Mouse (Mus musculus) erythroblast, embryonic 14.5 days (primary cell): Measurements from ENCODE around the gene Nt5dc2. TPM values are rescaled to one million over a fixed set of nuclear protein-coding genes. Genes with fewer than 3 reads are reported as not detected.

Experiments
- H3K27me3 ChIP-seq: 2 replicates; pipeline ENCODE4 v1.6.1; 2012; ENCODE audit warnings: inconsistent platforms; ENCODE audit not compliant: control insufficient read depth
- H3K36me3 ChIP-seq: 2 replicates; pipeline ENCODE4 v1.6.1; 2012; ENCODE audit warnings: mild to moderate bottlenecking, inconsistent platforms; ENCODE audit not compliant: control insufficient read depth
- H3K4me1 ChIP-seq: 2 replicates; pipeline ENCODE4 v1.6.1; 2012; ENCODE audit warnings: inconsistent platforms; ENCODE audit not compliant: control insufficient read depth
- H3K4me3 ChIP-seq: replicated peaks from 2 replicates; pipeline ENCODE3; 2012; ENCODE audit warnings: moderate library complexity, mild to moderate bottlenecking, inconsistent platforms
- H3K9me3 ChIP-seq: 2 replicates; pipeline ENCODE4 v1.6.1; 2012; ENCODE audit warnings: low read length, inconsistent platforms, mixed read lengths; ENCODE audit not compliant: control insufficient read depth
- GATA1 ChIP-seq: IDR thresholded peaks from 2 replicates; pipeline ENCODE4 v1.6.1; 2012; ENCODE audit warnings: low read length, inconsistent platforms, mixed read lengths
- TAL1 ChIP-seq: IDR thresholded peaks from 3 replicates; pipeline ENCODE4 v1.6.1; 2012; ENCODE audit warnings: low read length, inconsistent platforms, mixed read lengths
- polyA plus RNA-seq: library from polyadenylated mRNA; stranded (reverse); fragments of >175 nt; gene quantifications from 2 replicates; pipeline ENCODE4 v1.2.3, GENCODE M21; 2012

The Nt5dc2 gene
- polyA plus RNA-seq, 1 experiment, result 16.8 TPM

DNA sequence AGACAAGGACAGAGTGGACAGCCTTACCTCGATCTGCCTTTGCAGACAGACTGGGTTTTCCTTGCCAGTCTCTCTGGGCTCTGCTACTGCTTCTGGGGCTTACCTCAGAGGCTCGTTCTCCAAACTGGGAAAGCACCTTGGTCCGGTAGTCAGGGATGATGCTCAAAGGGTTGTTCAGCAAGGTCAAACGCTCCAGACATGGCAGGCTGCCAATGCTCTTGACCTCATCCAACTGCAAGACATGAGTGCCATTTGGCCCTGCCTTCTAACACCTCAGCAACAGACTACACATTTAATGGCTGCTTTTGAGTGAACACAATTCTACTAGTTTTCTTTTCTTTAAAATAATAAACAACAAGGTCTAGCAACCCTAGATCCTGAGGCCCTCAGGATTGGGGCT lies 55.8 kb downstream of the Nt5dc2 start:
- Histone ChIP-seq H3K4me3 (no peak overlapping the region), H3K27me3 (no peaks in the 10 kb centered on the region), H3K36me3 (peaks cover 100% of the 10 kb centered on the region), H3K4me1 (no peaks in the 10 kb centered on the region; the same call in 1 of the 2 replicates), H3K9me3 (no peaks in the 10 kb centered on the region)
- TF ChIP-seq GATA1 (no peak), TAL1 (no peak)

Other genes starting within 250 kb of the Nt5dc2 start
- 0.02 TPM in 1 of 2 replicates, not detected in the other for gene Itih4, start 244.6 kb upstream of the Nt5dc2 start, polyA plus RNA-seq
- 0.02 TPM in 1 of 2 replicates, not detected in the other for gene Itih3, start 207.3 kb upstream of the Nt5dc2 start, polyA plus RNA-seq
- not detected in 2 replicates for gene Itih1, start 187.8 kb upstream of the Nt5dc2 start, polyA plus RNA-seq
- gene Nek4, start 179.7 kb upstream of the Nt5dc2 start, polyA plus RNA-seq, result 0.05 and 0.07 TPM in 2 replicates
- gene Glt8d1, start 129.7 kb upstream of the Nt5dc2 start, polyA plus RNA-seq, result 0.10 and 0.19 TPM in 2 replicates
- 5.2 and 5.8 TPM in 2 replicates for gene Spcs1, start 129.4 kb upstream of the Nt5dc2 start, polyA plus RNA-seq
- 1.2 and 1.6 TPM in 2 replicates for gene Pbrm1, start 111.9 kb upstream of the Nt5dc2 start, polyA plus RNA-seq
- gene Gnl3, start 111.9 kb upstream of the Nt5dc2 start, polyA plus RNA-seq, result 0.74 and 1.2 TPM in 2 replicates
- 9.0 and 10.3 TPM in 2 replicates for gene Smim4, start 2.1 kb upstream of the Nt5dc2 start, polyA plus RNA-seq
- gene Stab1, start 37.6 kb downstream of the Nt5dc2 start, polyA plus RNA-seq, result 0.08 and 0.13 TPM in 2 replicates
- gene Tnnc1, start 77.3 kb downstream of the Nt5dc2 start, polyA plus RNA-seq, result 0.14 and 0.18 TPM in 2 replicates
- gene Nisch, start 85.9 kb downstream of the Nt5dc2 start, polyA plus RNA-seq, result 8.6 and 10.6 TPM in 2 replicates
- not detected in 2 replicates for gene Sema3g, start 86.8 kb downstream of the Nt5dc2 start, polyA plus RNA-seq
- 0.21 and 0.27 TPM in 2 replicates for gene Phf7, start 120.3 kb downstream of the Nt5dc2 start, polyA plus RNA-seq
- 6.7 and 6.9 TPM in 2 replicates for gene Bap1, start 120.4 kb downstream of the Nt5dc2 start, polyA plus RNA-seq
- 0.01 TPM in 1 of 2 replicates, not detected in the other for gene Dnah1, start 192.8 kb downstream of the Nt5dc2 start, polyA plus RNA-seq
- 0.11 and 0.19 TPM in 2 replicates for gene Capn7, start 205.6 kb downstream of the Nt5dc2 start, polyA plus RNA-seq